Mouse (Mus musculus) heart, embryonic 15.5 days (tissue): Measurements from ENCODE around the gene Myo18a. TPM values are rescaled to one million over a fixed set of nuclear protein-coding genes. Genes with fewer than 3 reads are reported as not detected.

Experiments used
- polyA plus RNA-seq: library from polyadenylated mRNA; unstranded; fragments of >200 nt; fragmentation: Nextera tagmentation; extraction: Ambion mirVana; gene quantifications from 2 replicates; pipeline ENCODE4 v1.2.1, GENCODE M21; 2015

Myo18a gene
- polyA plus RNA-seq, 1 experiment from 2014 or later = 107 TPM

Other genes with a start within 250 kb of the Myo18a start
- 2.2 and 4.5 TPM in 2 replicates for gene Abhd15, start 248.1 kb upstream of the Myo18a start, polyA plus RNA-seq
- gene Trp53i13, start 247.3 kb upstream of the Myo18a start, polyA plus RNA-seq = 26.3 and 32.2 TPM in 2 replicates
- gene Gm10392, start 244.0 kb upstream of the Myo18a start, polyA plus RNA-seq = 0.13 TPM in 1 of 2 replicates, not detected in the other
- 11.4 and 13.6 TPM in 2 replicates for gene Taok1, start 155.4 kb upstream of the Myo18a start, polyA plus RNA-seq
- 3.7 TPM in 2 replicates for gene Nufip2, start 77.1 kb upstream of the Myo18a start, polyA plus RNA-seq
- not detected in 2 replicates for gene Cryba1, start 38.0 kb upstream of the Myo18a start, polyA plus RNA-seq
- gene Gm10277, start 24.5 kb downstream of the Myo18a start, polyA plus RNA-seq = 0.93 and 1.4 TPM in 2 replicates
- 3.0 and 3.3 TPM in 2 replicates for gene Pipox, start 130.8 kb downstream of the Myo18a start, polyA plus RNA-seq
- gene Sez6, start 167.6 kb downstream of the Myo18a start, polyA plus RNA-seq = 0.05 and 0.15 TPM in 2 replicates
- 9.6 and 12.8 TPM in 2 replicates for gene Phf12, start 219.5 kb downstream of the Myo18a start, polyA plus RNA-seq